Mouse (Mus musculus): ENCODE measurements around the gene Rhpn2. TPM values are rescaled to one million over a fixed set of nuclear protein-coding genes. Genes with fewer than 3 reads are reported as not detected.

The Rhpn2 gene
- total RNA-seq (2021) (1 to 10 TPM; 1.6 to 4.6 TPM), polyA plus RNA-seq (2012; rRNA removed) (0.51 and 1.3 TPM in 2 replicates)
- long read RNA-seq, transcript Rhpn2-201 (15 exons, 3,508 nt) = major isoform, 6 of 7 reads
- long read RNA-seq, partial matches to known transcripts = 0 of 7 reads
- long read RNA-seq, other reads (novel, unspliced or antisense) = 1 of 7 reads

GRCm38 (mm10) chr7:35333692-35334526 is at the start of gene Rhpn2:
Gene Rhpn2, plus strand, starts transcription at chr7:35334170.
- DNase-seq = peak; percentile 100

GRCm38 (mm10) chr7:35293464-35293863 is 40.5 kb upstream of the Rhpn2 start:
- DNase-seq = no peak

DNA sequence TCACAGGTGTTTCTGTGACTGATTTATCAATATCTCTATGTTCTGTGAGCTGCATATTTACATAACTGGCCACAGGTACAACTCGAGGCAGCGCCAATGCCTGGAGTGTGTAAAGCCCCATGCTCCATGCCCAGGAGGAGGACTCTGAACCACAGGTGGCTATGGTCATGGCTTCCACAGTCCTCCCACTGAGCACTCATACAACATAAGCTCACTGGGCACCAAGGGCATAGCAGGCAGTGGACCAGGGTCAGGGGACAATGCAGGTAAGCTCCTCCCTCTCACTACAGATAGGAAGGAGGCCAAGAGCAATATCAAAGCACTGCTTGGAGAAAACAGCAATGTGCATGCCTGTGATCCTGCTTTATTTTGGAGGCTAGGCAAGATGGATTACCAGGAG is 38.3 kb upstream of the Rhpn2 start:
- no peak for DNase-seq

GRCm38 (mm10) chr7:35297886-35298285 is 36.1 kb upstream of the Rhpn2 start:
- no peak for DNase-seq

DNA sequence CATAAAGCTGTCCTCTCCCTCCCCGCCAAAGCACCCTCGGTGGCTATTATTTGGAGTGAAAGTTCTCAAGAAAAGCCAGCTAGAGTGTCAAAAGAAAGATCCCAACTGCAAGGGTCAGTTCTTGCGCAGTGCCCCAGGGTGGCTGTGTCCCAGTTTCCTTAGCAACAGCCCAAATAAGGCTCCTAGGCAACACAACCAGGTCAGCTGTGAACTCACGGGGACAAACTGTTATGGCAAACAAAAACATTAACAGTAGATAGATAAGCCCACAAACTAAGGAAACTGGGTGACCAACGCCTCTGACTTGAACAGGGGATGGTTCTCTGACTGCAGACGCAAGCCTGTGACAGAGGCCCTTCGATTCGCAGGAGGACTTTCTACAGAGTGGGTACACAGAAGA is 34.3 kb upstream of the Rhpn2 start:
- DNase-seq = no peak

DNA sequence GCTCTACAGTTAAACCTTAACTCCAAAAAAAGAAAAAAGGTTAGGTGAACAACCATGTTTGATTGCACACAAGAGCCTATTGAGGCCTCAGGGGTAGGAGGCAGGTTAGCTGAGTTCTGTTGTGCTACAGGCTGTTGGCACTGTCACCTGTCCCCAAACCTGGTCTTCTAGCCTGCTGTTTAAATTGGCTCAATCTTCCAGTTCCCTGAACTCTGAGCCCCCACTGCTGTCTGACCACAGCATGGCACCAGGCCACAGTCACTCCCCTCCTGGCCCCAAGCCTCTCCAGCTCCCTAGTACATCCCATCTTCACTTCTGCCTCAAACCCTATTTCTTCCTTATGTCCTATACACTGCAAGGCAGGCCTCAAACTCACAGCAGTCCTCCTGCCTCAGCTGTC is 33.2 kb upstream of the Rhpn2 start:
- DNase-seq = no peak

GRCm38 (mm10) chr7:35311214-35311613 is 22.8 kb upstream of the Rhpn2 start:
- no peak for DNase-seq

DNA sequence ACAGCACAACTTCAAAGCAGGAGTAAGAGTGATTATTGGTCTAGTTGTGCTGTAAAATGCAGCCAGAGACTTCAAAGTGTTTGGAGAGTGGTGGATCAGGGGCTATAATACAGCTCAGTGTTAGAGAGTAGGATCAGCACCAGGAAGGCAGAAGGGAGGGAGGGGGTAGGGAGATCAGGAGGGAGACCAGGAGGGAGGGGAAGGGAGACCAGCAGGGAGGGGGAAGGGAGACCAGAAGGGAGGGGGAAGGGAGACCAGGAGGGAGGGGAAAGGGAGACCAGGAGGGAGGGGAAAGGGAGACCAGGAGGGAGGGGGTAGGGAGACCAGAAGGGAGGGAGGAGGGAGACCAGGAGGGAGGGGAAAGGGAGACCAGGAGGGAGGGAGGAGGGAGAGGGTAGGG is 19.8 kb upstream of the Rhpn2 start:
- no peak for DNase-seq

DNA sequence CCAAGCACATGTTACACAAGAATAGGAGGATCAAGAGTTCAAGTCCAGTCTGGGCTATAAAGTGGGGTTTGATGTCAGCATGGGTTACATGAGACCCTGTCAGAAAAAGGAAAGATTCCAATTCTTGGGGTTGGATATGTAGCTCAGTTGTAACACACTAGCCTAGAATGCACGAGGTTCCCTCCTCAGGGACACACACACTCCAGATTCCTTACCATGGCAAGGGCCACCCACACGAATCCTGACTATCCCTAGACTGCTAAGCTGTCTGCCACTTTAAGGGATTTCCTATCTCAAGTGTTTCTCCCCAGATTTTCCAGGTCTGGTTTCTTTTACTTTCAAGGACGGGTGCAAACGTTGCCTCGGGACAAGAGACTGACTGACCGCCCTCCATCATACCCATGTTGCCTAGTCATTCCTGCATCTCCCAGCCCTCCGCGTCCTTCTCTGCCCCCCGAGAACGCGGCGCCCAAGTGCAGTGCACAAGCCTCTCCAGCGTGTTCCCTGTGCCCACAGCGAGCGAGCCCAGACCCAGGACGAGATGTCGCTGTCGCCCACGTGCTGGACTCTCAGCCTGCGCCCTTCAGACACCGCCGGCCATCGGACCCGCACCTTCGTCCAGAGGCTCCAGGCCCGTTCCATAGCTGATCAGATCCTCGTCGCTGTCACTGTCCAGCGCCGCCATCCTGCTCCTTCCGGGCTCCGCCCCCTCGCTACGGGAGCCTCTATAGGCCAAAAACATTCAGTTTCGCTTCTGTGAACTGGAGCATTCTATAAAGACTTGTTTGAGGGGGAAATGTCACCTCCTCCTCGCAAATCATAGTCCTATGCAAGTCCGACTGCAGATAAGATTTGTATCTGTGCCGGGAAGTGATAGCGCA is 16.0 kb upstream of the Rhpn2 start, which contains the start of gene Gpatch1:
Gene Gpatch1, minus strand, starts transcription at position 712 of the 881 bp plus-strand sequence.
- DNase-seq = peak; percentile 95

GRCm38 (mm10) chr7:35319221-35319620 is 14.7 kb upstream of the Rhpn2 start:
- DNase-seq = peak; percentile 34

GRCm38 (mm10) chr7:35319755-35320154 is 14.2 kb upstream of the Rhpn2 start:
- DNase-seq = peak; percentile 76

GRCm38 (mm10) chr7:35322161-35322560 is 11.8 kb upstream of the Rhpn2 start:
- DNase-seq = no peak

DNA sequence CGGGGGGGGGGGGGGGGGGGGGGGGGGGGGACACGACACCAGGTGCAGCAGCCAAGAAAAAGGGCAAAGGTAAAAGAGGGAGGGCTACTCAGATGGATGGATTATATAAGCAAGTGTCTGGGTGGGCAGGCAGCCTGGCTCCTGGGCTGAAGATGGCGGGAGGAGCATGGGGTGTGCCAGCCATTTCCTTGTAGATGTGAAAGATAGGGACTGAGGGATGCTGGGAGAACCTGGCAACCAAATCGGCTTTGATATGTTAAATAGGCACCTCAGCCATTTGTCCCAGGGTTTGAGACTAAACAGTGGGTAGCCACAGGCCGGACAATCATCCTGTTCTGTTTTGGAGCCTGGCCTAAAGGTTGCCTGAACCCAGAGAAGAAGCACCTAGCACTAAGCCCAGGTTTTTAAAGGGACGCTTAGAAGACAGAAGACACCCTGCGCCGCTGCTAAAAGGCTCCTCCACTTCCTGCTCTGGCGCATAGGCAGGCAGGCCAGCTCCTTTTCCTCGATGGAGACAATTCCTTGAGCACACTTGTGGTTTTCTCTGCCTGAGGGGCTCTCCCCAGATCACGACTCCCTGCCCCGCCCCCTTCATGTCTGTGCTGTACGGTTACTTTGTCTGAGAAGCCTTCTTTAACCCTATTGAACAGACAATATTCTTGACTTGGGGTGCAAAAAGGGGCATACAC is 11.1 kb upstream of the Rhpn2 start:
- no peak for DNase-seq

DNA sequence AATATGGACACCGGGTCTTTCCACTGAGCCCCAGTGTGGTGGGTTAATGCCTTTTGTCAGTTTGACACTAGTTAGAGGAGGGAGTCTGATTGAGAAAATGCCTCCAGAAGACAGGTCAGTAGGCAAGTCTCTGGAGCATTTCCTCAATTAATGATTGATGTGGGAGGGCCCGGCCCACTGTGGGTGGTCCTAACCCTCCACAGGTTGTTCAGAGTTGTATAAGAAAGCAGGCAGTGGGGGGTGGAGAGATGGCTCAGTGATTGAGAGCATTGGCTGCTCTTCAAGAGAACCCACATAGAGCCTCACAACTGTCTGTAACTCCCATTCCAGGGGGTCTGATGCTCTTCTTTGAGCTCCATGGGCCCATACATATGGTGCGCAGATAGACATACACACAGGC is 2.4 kb upstream of the Rhpn2 start:
- DNase-seq = no peak

DNA sequence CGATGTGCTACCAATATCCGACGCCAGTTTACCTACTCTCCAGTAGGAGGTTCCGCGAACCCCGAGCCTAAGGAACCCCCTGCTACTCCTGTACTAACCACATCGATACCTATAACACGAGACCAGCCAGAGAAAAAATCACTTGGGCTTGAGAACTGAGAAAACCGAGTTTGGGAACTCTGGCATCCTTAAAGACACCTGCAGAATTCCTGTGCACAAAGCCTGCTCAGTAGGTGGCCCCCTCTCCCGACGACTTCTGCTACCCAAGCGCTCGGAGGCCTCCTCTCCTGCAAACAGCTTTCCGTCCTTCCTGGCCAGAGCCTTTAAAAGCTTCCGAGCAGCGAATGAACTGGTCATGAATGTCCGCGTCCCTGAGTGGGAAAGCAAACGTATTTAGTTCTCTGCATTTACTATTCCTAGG is 729 bp upstream of the Rhpn2 start:
- no peak for DNase-seq

GRCm38 (mm10) chr7:35334527-35335452 is 820 bp downstream of the Rhpn2 start:
- peak; percentile 52 for DNase-seq

DNA sequence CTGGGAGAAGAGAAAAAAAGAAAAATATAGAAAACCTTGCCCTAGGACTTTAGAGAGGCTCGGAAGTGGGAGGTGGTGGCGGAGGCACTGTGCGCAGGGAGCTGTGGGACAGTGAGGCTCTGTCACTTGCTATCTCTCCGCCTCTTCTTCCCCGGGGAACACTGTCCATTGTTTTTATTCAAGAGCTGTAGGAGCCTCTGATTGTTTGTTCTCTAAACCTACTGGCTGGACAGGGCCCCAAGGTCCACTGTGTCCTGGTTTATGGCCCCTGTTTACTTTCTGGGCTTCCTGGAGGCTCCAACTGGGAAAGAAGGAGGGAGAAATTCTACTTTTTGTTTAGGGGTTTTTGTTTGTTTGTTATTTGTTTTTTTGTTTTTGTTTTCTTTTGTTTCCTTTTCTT is 6.2 kb downstream of the Rhpn2 start:
- DNase-seq = no peak

DNA sequence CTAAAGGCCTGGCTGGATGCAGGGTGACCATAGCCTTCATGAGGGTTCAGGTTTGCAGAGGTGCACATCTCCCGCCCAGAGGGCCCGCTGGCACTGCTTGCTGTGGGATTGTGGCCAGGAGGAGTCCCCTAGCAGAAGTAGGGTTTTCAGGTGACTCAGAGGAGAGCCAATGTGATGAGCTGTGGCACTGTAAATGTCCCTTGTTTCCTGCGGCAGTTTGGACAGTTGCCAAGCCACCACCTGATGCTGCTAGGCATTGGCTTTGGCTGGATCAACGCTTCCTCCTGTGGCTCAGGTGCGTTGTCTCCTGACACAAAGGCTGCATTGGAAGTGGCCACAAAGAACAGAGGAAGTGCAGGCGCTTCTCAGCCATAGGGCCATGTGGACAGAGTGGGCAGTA is 7.3 kb downstream of the Rhpn2 start:
- DNase-seq = no peak

DNA sequence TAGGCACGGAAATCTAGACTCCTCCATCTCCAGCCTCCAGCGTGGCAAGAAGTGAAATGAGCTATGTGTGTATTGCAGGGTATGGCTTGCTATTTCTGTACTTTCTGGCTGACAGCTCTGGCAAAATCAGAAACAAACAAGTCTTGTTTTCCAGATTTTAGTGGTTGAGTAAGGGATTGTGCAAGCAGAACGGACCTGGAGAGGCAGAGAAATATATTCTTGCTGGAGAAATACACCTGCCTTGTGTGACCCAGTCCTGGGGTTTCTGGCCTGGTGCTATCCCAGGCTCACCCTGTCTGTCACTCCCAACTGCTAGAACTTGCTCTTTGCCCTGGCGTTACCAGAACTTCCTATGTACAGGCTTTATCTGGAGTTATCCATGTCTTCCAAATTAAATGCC is 8.5 kb downstream of the Rhpn2 start:
- DNase-seq = no peak

DNA sequence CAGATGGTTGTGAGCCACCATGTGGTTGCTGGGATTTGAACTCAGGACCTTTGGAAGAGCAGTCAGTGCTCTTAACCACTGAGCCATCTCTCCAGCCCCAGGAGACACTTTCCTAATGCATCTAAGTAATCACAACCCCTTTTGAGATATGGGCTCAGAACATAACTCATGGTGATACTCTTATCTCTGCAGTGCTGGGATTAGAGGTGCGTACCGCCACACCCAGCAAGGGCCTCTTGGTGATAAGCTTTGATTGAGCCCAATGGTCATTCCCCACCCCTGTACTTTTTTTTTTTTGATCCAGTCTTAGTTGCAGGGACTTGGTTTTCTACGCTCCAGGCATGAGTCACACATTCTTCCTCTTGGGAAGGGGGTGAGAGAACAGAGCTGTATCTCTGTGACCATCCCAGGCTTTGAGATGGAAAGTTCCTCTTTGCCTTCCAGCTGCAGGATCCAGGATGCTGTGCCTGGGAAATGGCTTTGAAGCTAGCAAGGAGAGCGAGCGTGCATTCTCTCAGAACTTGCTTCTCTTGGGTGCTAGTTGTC is 10.9 kb downstream of the Rhpn2 start:
- no peak for DNase-seq

Data from adrenal gland, adult 2 months (tissue).